Mouse (Mus musculus) adrenal gland, postnatal 36 days (tissue): ENCODE measurements at regions not wholly inside any gene's neighbourhood (a gene's known extent, or its start where the extent isn't known, plus 50 kb on each side); places are given as distances from the start of the nearest gene placed in this dataset.

Experiments
- DNase-seq, 2 experiments: peaks; one replicate each; pipeline ENCODE4 v3.0.0; 2021; ENCODE audit warnings: mixed read lengths in 1 of 2

DNA sequence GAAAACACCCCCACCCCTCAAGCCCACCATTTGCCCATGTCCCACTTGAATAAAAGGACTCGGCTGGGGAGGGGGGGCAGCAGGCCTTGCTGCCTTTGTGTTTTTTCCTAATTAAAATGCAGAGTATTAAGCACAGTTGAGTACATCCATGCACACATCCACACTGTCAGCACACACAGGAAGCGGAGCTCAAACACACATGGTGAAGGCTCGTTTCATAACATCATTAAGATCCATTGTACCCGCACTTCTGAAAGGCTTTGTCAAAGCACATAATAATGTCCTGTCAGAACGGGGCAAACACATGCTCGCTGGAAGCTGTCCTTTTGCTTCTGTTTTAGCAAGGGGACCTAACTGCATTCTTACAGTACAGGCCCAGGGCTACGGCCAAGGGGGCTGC lies 75.3 kb upstream of the Arhgap21 start:
- no peak for DNase-seq

DNA sequence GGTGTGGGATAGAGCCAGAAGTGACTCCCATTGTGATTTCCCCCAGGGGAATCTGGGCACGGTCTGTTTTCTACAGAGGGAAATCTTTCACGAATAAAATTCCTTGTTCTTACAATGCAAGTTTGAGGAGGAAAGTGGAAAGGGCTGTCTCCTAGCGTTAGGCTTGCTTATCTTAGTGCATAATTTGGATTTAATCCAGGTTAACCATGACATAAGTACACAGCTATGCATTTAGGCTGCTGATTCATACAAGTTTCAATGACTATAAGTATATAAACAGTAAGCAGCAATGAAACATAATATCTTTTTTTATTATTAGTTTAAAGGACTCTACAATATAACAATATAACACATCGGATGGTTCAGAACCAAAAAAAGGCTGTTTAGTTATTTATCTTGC lies 74.6 kb upstream of the Arhgap21 start:
- DNase-seq, result no peak

DNA sequence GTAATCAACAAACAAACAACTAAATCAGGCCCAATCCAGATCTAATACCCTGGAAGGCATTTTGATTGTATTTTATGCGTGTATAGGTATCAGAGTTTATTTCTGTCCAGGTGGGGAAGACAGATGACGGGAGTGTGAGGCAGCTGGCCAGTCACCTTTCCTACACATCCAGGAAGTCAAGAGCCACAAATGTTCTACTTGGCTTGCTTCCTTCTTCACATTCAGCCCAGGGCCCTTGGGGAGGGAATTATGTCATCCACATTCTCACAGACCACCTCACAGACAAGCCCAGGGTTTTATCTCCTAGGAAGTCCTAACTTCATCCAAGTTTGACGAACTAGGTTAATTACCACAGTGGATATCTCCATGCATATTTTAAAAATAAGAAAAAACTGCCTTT lies 68.9 kb upstream of the Arhgap21 start:
- no peak for DNase-seq

DNA sequence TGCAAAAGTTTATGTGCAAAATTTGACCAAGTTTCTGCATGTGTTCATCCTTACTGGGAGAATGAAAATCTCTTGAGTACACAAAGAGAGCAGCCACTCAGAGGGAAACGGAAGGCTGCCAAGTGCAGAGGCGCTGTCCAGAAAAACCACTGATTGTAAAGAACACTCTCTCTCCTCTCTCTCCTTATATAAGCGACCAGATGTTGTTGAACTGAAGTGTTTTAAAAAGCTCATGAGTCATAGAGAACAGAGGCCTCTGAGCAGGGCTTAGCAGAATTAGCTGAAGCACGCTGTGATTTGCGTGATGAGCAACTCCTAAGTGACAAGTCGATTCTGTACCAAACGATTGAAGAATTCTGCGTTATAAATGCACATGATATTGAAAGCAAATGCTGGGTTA lies 68.5 kb upstream of the Arhgap21 start:
- peak in 1 of 2 experiments; percentile 7 for DNase-seq

DNA sequence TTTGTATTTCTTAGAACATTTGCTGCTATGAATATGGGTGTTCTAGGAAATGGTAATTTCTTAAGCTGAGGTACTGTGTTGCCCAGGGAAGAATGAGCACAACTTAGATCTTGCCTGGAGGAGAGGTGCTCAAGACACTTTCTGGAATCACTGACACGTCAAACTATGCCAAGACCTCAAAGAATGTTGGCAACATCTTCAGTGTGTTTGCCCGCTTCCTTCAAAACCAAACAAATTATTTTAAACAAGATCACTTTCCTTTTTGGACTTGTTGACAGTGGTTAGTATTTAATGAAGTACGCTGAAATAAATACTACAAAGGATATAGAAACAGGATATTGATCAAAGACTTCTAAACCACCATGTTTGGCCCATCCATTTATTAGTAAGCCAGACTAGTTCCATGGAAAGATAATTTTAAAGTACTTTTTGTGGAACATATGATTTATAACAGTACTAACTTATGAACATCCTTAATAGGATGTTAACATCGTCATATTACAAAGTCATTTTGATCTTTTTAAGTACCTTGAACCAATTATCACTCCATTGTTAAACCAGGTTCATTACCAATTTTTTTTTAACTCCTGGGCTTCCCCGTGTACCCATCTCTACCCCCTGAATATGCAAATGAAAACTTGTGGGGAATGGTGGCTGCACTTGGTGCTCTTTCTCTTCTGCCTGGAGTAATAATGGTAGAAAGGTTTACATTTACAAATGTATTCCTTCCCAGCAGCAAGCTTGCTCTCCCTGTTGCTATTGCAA lies 67.4 kb upstream of the Arhgap21 start:
- no peak for DNase-seq

DNA sequence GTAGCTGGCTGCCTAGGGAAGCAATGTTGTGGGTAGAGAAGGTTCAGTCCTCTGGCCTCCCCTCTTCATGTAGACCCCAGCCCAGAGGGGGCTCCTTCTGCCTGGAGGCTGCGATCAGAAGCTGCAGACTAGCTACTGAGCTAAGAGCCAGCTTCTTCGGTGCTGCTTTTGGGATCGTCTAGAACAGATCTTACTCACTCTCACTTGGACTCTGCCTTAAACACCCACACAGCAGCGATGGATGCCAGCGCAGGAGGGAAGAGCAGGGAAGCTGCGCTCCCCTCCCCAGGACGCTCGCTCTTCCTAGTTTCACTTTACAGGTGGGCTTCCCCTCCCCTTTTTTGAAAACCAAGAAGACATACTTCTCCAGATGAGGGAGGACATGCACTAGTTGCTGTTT lies 66.0 kb upstream of the Arhgap21 start:
- DNase-seq, result no peak

DNA sequence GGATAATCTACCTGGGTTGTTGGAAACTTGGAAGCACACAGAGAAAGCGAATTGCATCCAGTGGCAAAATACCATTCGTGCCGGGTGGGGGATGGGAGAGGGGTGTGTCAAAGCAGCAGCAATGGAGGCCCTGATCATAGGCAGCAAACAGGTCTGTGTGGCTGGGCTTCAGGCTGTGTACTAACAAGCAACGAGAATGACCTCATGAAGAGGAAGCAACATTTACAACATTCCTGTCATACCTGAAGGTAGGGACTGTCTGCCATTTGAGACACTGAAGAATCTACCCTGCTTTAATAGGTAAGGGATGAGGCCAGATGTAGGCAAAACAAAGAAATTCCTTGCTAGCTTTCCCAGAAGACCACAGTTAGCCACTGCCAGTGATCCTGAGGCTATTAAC lies 62.0 kb upstream of the Arhgap21 start:
- DNase-seq, result no peak

DNA sequence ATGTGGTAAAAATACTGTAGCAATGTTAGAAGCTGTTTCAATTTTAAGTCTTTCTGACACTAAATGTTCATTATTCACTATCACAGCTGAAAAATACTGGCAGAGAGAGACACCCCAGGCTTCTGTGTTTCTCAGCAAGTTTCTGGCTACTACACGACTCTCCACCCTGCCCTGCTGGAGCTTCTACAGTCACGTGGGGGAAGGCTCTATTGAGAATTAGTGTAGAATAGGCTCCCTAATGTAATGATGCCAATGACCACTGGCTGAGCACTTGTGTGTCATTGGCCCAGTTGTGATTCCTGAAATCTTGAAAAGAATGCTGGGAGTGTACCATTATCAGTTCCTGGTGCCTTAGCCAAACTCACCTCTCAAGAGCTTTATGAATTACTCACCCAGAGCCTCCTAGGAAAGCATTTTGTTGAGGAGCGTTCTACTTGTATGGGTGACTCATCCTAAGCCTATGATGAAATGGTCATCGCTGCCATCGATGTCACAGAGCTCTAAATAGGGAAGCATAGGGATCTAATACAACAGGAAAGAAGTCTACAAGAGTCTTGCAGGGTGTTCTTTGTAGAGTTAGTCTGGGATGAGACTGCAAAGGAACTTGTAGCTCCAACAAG lies 60.8 kb upstream of the Arhgap21 start:
- DNase-seq, result peak; percentile 7 to 10

DNA sequence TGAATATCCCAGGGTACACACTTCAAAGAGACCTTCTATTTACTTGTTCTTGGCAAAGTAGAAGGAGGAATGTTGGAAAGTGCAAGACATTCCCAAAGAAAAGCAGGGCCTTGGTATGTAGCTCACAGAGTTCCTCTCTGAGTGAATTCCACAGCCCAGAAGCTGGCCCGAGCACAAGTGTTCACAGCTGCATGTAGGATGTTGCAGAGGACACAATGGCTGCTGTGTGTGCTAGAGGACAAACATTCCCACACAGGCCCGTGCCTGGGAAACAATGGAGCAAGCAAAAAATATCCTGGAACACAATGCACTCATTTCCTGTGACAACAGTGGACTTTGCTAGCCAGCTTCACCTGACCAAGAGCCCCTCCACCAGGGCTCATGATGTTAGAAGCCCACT lies 59.9 kb upstream of the Arhgap21 start:
- DNase-seq, result no peak

DNA sequence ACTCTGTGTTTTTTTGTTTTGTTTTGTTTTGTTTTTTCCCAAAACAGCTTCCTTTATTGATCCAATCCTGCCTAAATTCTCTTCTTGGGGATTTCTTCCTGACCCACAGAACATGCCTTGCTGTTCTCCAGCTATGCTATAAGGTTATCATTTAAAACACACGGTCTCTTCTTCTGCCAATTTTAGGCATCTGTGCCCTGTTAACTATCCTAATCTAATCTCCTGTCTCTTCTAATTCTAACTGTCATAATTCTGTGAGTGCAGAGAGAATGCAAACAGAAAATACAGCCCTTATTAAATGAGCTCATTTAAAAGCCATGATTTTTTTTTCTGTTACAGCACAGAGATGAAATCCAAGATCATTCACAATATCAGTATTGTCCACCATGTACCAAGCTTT lies 49.9 kb upstream of the Arhgap21 start:
- DNase-seq, result no peak
